Comparison of ENCODE assay signal across 18 mouse cellular contexts in the genomic region with DNA sequence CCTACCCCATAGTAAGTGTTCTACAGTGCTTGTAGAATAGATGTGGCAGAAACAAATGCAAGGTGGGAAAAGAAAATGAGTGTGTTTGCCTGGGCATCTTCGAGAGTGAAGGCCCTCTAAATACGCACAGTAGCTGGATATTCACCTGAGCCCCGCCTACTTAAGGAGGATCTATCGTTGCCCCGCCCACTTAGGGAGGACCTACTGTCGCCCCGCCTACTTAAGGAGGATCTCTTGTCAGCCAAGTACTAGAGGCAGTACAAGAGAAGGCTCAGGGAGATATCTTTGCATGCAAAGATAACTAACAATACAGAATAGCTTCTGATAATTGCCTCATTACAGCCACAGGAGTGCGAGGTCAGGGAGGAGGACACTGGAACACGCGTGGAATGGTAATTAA. TPM values are rescaled to one million over a fixed set of nuclear protein-coding genes. Genes with fewer than 3 reads are reported as not detected.
A peak's percentile ranks its signal among the peaks of the same experiment; 100 is the strongest.
DNase-seq lines count a peak whose midpoint lies in the region; ATAC-seq and TF ChIP-seq lines count a peak whose summit lies in the region.
"Had no signal": no experiment of that assay in that cellular context is flagged by ENCODE, and none has a peak within 500 bp of the region (broad histone marks: within the 10 kb centered on the region; RNA-seq: fewer than 3 reads in every experiment).

No protein-coding gene starts in this region.

- peak; percentile 41 for DNase-seq in hindbrain, postnatal 0 days (ENCODE audit: low spot score)
- peak; percentile 34 for DNase-seq in 416B (ENCODE audit: low read depth)
- DNase-seq in ZHBTc4 (ENCODE audit: low read depth, low spot score), result peak; percentile 86
- no peak for DNase-seq in gastrocnemius, postnatal 4 days (ENCODE audit: low spot score in 2 of 2)
- DNase-seq in left cerebral cortex, postnatal 25 days (ENCODE audit: low spot score in 2 of 2), result no peak
- DNase-seq: adrenal gland, adult 8-10 months; lung, embryonic 14.5 days; retina, postnatal 1 day; thymus, postnatal 25 days had no signal

- no peak overlapping the region for H3K4me2 ChIP-seq in hindbrain, postnatal 0 days (ENCODE audit: low read depth, low read length)
- no peak overlapping the region for H3K4me2 ChIP-seq in hindbrain, embryonic 13.5 days
- H3K4me2 ChIP-seq: embryonic facial prominence, embryonic 13.5 days; forebrain, embryonic 15.5 days; heart, embryonic 11.5 days; hindbrain, embryonic 12.5 days; limb, embryonic 13.5 days; lung, embryonic 14.5 days; midbrain, embryonic 15.5 days had no signal

- no peak overlapping the region for H3K4me3 ChIP-seq in hindbrain, postnatal 0 days (ENCODE audit: low read length)
- H3K4me3 ChIP-seq in hindbrain, embryonic 13.5 days, result no peak overlapping the region
- H3K4me3 ChIP-seq: embryonic facial prominence, embryonic 13.5 days; forebrain, embryonic 15.5 days; hindbrain, embryonic 12.5 days; limb, embryonic 13.5 days; midbrain, embryonic 15.5 days had no signal

- H3K36me3 ChIP-seq in hindbrain, postnatal 0 days (ENCODE audit: insufficient read depth, low read length), result no peaks in the 10 kb centered on the region
- no peaks in the 10 kb centered on the region for H3K36me3 ChIP-seq in hindbrain, embryonic 13.5 days
- H3K36me3 ChIP-seq: embryonic facial prominence, embryonic 13.5 days; forebrain, embryonic 15.5 days; hindbrain, embryonic 12.5 days; limb, embryonic 13.5 days; midbrain, embryonic 15.5 days had no signal

- WGBS in hindbrain, postnatal 0 days, result 82% methylated on average over 10 of the region's 10 CpGs
- WGBS in hindbrain, embryonic 13.5 days, result 85% methylated on average over 10 of the region's 10 CpGs

- TF ChIP-seq CTCF in hindbrain, postnatal 0 days (IDR thresholded peaks at IDR 0.05; ENCODE audit: low read depth), result no peak

- H3K27me3 ChIP-seq in hindbrain, postnatal 0 days (ENCODE audit: insufficient read depth, low read length), result no peaks in the 10 kb centered on the region
- 0 out of 2 replicates have a peak, but pooled peaks cover 2% of the 10 kb centered on the region for H3K27me3 ChIP-seq in hindbrain, embryonic 13.5 days
- H3K27me3 ChIP-seq: CH12.LX; embryonic facial prominence, embryonic 13.5 days; forebrain, embryonic 15.5 days; limb, embryonic 13.5 days; midbrain, embryonic 15.5 days had no signal

- intact Hi-C loops in left cerebral cortex, postnatal 25 days (cut with DNase I), result no loop called here

- no peak overlapping the region for H3K27ac ChIP-seq in hindbrain, postnatal 0 days
- H3K27ac ChIP-seq in hindbrain, embryonic 13.5 days, result no peak overlapping the region
- H3K27ac ChIP-seq: embryonic facial prominence, embryonic 13.5 days; forebrain, embryonic 15.5 days; hindbrain, embryonic 12.5 days; limb, embryonic 13.5 days had no signal

- peak; percentile 61; the same call in 1 of the 2 replicates for ATAC-seq in hindbrain, postnatal 0 days
- ATAC-seq in hindbrain, embryonic 13.5 days (ENCODE audit: low FRiP score), result no peak
- peak; percentile 75 for ATAC-seq in megakaryocyte-erythroid progenitor cell, adult 5-6 weeks (replicated peaks; ENCODE audit: low FRiP score, low TSS enrichment, poor library complexity, severe bottlenecking)
- ATAC-seq: forebrain, embryonic 15.5 days; midbrain, embryonic 15.5 days had no signal

- no peak overlapping the region for H3K9ac ChIP-seq in hindbrain, postnatal 0 days (replicated peaks; ENCODE audit: low read length)
- no peak overlapping the region for H3K9ac ChIP-seq in hindbrain, embryonic 13.5 days
- H3K9ac ChIP-seq: embryonic facial prominence, embryonic 13.5 days; forebrain, embryonic 15.5 days; hindbrain, embryonic 12.5 days; limb, embryonic 13.5 days; lung, embryonic 14.5 days; midbrain, embryonic 15.5 days had no signal

- H3K4me1 ChIP-seq in hindbrain, postnatal 0 days (ENCODE audit: insufficient read depth, low read length), result no peaks in the 10 kb centered on the region
- H3K4me1 ChIP-seq in hindbrain, embryonic 13.5 days (replicated peaks), result no peaks in the 10 kb centered on the region
- H3K4me1 ChIP-seq: embryonic facial prominence, embryonic 13.5 days; forebrain, embryonic 15.5 days; hindbrain, embryonic 12.5 days; limb, embryonic 13.5 days had no signal

- H3K9me3 ChIP-seq in hindbrain, postnatal 0 days (ENCODE audit: low read length), result no peaks in the 10 kb centered on the region
- H3K9me3 ChIP-seq in hindbrain, embryonic 13.5 days, result peaks cover 3% of the 10 kb centered on the region; the same call in 1 of the 2 replicates
- H3K9me3 ChIP-seq: forebrain, embryonic 15.5 days; hindbrain, embryonic 12.5 days; midbrain, embryonic 15.5 days had no signal

RNA-seq across cellular contexts. Expression of gene Plxnc1, which starts 17.4 kb away (rescaled TPM):
- total RNA-seq in hindbrain, postnatal 0 days (2014; rRNA removed), result 54.2 and 54.5 TPM in 2 replicates
- 8.7 and 9.9 TPM in 2 replicates for polyA plus RNA-seq in hindbrain, postnatal 0 days (2015; fragmentation: Nextera tagmentation; extraction: Ambion mirVana)
- polyA plus RNA-seq in hindbrain, embryonic 13.5 days (2015; fragmentation: Nextera tagmentation; extraction: Ambion mirVana), result 6.8 and 7.3 TPM in 2 replicates
- 60.9 and 112 TPM in 2 replicates for total RNA-seq in megakaryocyte-erythroid progenitor cell, adult 5-6 weeks (2014; fragmentation: Nextera tagmentation)
- 46.9 and 67.8 TPM in 2 replicates for total RNA-seq in megakaryocyte-erythroid progenitor cell, adult 5-6 weeks (2017)
- total RNA-seq in gastrocnemius, postnatal 4 days (2021), result 1 to 10 TPM; 4.2 to 4.6 TPM
- total RNA-seq in left cerebral cortex, postnatal 25 days (2021), result 10 to 100 TPM; 40.8 to 43.9 TPM

Comparison
In these comparisons a context has a peak if more than half of its experiments do, and no peak if none do; other contexts are left out.
1. DNase-seq: peak in hindbrain, postnatal 0 days (single experiment), 416B (single experiment) and ZHBTc4 (single experiment); none in gastrocnemius, postnatal 4 days (0 of 2) and left cerebral cortex, postnatal 25 days (0 of 2).